14 mouse cellular contexts compared by ENCODE assay signal in genomic region chr2:45181552-45181951, GRCm38 (mm10).
DNase-seq lines count a peak whose midpoint lies in the region; ATAC-seq lines count a peak whose summit lies in the region.
"Had no signal": no experiment of that assay in that cellular context is flagged by ENCODE, and none has a peak within 500 bp of the region (broad histone marks: within the 10 kb centered on the region; RNA-seq: fewer than 3 reads in every experiment).

No protein-coding gene starts in this region.

- no peaks in the 10 kb centered on the region for H3K36me3 ChIP-seq in embryonic facial prominence, embryonic 14.5 days (ENCODE audit: control insufficient read depth, insufficient read depth, low read length)
- H3K36me3 ChIP-seq in embryonic facial prominence, embryonic 10.5 days (replicated peaks): no peaks in the 10 kb centered on the region
- no peaks in the 10 kb centered on the region for H3K36me3 ChIP-seq in limb, embryonic 11.5 days (ENCODE audit: control insufficient read depth, insufficient read depth, low read length)
- H3K36me3 ChIP-seq in limb, embryonic 10.5 days: no peaks in the 10 kb centered on the region
- H3K36me3 ChIP-seq: heart, embryonic 15.5 days; limb, embryonic 13.5 days had no signal

- peak; percentile 48 for DNase-seq in embryonic facial prominence, embryonic 14.5 days (ENCODE audit: low spot score)
- no peak for DNase-seq in embryonic facial prominence, embryonic 10.5 days (ENCODE audit: low spot score)
- DNase-seq in limb, embryonic 11.5 days (ENCODE audit: low spot score): peak; percentile 15
- DNase-seq in limb, embryonic 10.5 days (ENCODE audit: low spot score): no peak
- DNase-seq in left cerebral cortex, postnatal 14 days (ENCODE audit: low spot score in 2 of 2): peak; percentile 33 to 56
- peak; percentile 16 for DNase-seq in right cerebral cortex, postnatal 25 days
- no peak for DNase-seq in spleen, postnatal 14 days (ENCODE audit: low spot score in 2 of 2)
- DNase-seq in adrenal gland, postnatal 14 days: no peak
- DNase-seq: gastrocnemius, postnatal 25 days; kidney, postnatal 25 days; lung, adult 2 months; thymus, adult 2 months had no signal

- no peak overlapping the region for H3K4me2 ChIP-seq in embryonic facial prominence, embryonic 14.5 days (ENCODE audit: low read depth, low read length)
- H3K4me2 ChIP-seq in limb, embryonic 11.5 days (ENCODE audit: low read depth, severe bottlenecking): no peak overlapping the region
- H3K4me2 ChIP-seq: heart, embryonic 15.5 days; limb, embryonic 13.5 days had no signal

- H3K9ac ChIP-seq in embryonic facial prominence, embryonic 14.5 days (ENCODE audit: low read depth, low read length): no peak overlapping the region
- no peak overlapping the region for H3K9ac ChIP-seq in limb, embryonic 11.5 days (ENCODE audit: low read length)
- H3K9ac ChIP-seq: heart, embryonic 15.5 days; limb, embryonic 13.5 days had no signal

- peaks cover 11% of the 10 kb centered on the region for H3K4me1 ChIP-seq in embryonic facial prominence, embryonic 14.5 days (ENCODE audit: control insufficient read depth, insufficient read depth, low read length)
- H3K4me1 ChIP-seq in embryonic facial prominence, embryonic 10.5 days: peaks cover 39% of the 10 kb centered on the region
- H3K4me1 ChIP-seq in limb, embryonic 11.5 days (ENCODE audit: control insufficient read depth, insufficient read depth, low read length): no peaks in the 10 kb centered on the region
- H3K4me1 ChIP-seq in limb, embryonic 10.5 days: peaks cover 27% of the 10 kb centered on the region

- intact Hi-C loops in left cerebral cortex, postnatal 14 days (cut with DNase I): no loop called here

- no peak overlapping the region for H3K4me3 ChIP-seq in embryonic facial prominence, embryonic 14.5 days (ENCODE audit: low read depth, low read length)
- no peak overlapping the region for H3K4me3 ChIP-seq in embryonic facial prominence, embryonic 10.5 days
- no peak overlapping the region for H3K4me3 ChIP-seq in limb, embryonic 11.5 days (ENCODE audit: low read depth, low read length)
- no peak overlapping the region for H3K4me3 ChIP-seq in limb, embryonic 10.5 days
- H3K4me3 ChIP-seq: heart, embryonic 15.5 days; limb, embryonic 13.5 days had no signal

- H3K27me3 ChIP-seq in embryonic facial prominence, embryonic 14.5 days (replicated peaks; ENCODE audit: control insufficient read depth, insufficient read depth, low read length): no peaks in the 10 kb centered on the region
- no peaks in the 10 kb centered on the region for H3K27me3 ChIP-seq in embryonic facial prominence, embryonic 10.5 days (replicated peaks; ENCODE audit: low read depth, poor library complexity, severe bottlenecking)
- H3K27me3 ChIP-seq in limb, embryonic 11.5 days (ENCODE audit: control insufficient read depth, insufficient read depth, low read length): no peaks in the 10 kb centered on the region
- H3K27me3 ChIP-seq in limb, embryonic 10.5 days (ENCODE audit: low read depth, poor library complexity, severe bottlenecking): 0 out of 2 replicates have a peak, but pooled peaks cover 8% of the 10 kb centered on the region
- H3K27me3 ChIP-seq: heart, embryonic 15.5 days; limb, embryonic 13.5 days had no signal

- H3K9me3 ChIP-seq in embryonic facial prominence, embryonic 14.5 days (ENCODE audit: control insufficient read depth, low read length): no peaks in the 10 kb centered on the region
- H3K9me3 ChIP-seq in embryonic facial prominence, embryonic 10.5 days: no peaks in the 10 kb centered on the region
- H3K9me3 ChIP-seq in limb, embryonic 11.5 days (ENCODE audit: control insufficient read depth, low read length): no peaks in the 10 kb centered on the region
- no peaks in the 10 kb centered on the region for H3K9me3 ChIP-seq in limb, embryonic 10.5 days (replicated peaks)
- H3K9me3 ChIP-seq: heart, embryonic 15.5 days; limb, embryonic 13.5 days had no signal

- ATAC-seq in embryonic facial prominence, embryonic 14.5 days (ENCODE audit: low read depth): no peak
- no peak for ATAC-seq in limb, embryonic 11.5 days (ENCODE audit: insufficient number of reproducible peaks, low FRiP score, low TSS enrichment, low read depth)

- 63% methylated on average over 7 of the region's 7 CpGs for WGBS in embryonic facial prominence, embryonic 14.5 days
- WGBS in embryonic facial prominence, embryonic 10.5 days: 80% methylated on average over 7 of the region's 7 CpGs
- 77% methylated on average over 7 of the region's 7 CpGs for WGBS in limb, embryonic 11.5 days
- WGBS in limb, embryonic 10.5 days: 87% methylated on average over 7 of the region's 7 CpGs

- H3K27ac ChIP-seq in embryonic facial prominence, embryonic 14.5 days (replicated peaks; ENCODE audit: low read depth, low read length): no peak overlapping the region
- H3K27ac ChIP-seq in embryonic facial prominence, embryonic 10.5 days (replicated peaks): no peak overlapping the region
- H3K27ac ChIP-seq in limb, embryonic 11.5 days (replicated peaks; ENCODE audit: low read depth, low read length): no peak overlapping the region
- H3K27ac ChIP-seq in limb, embryonic 10.5 days: no peak overlapping the region
- H3K27ac ChIP-seq: heart, embryonic 15.5 days; limb, embryonic 13.5 days had no signal

Comparison
In these comparisons a context has a peak if more than half of its experiments do, and no peak if none do; other contexts are left out.
1. DNase-seq: peak in embryonic facial prominence, embryonic 14.5 days (single experiment), limb, embryonic 11.5 days (single experiment), left cerebral cortex, postnatal 14 days (2 of 2) and right cerebral cortex, postnatal 25 days (single experiment); none in embryonic facial prominence, embryonic 10.5 days (single experiment), limb, embryonic 10.5 days (single experiment), spleen, postnatal 14 days (0 of 2) and adrenal gland, postnatal 14 days (single experiment).